Mouse (Mus musculus) heart, postnatal 0 days (tissue): Measurements from ENCODE around the gene Lin7a. TPM values are rescaled to one million over a fixed set of nuclear protein-coding genes. Genes with fewer than 3 reads are reported as not detected.

Experiments used
- ATAC-seq: fragments of 200-750 bp; cut with Nextera tagmentation; 2 replicates; pipeline ENCODE4 v1.8.0; 2017; ENCODE audit warnings: low read depth, moderate number of reproducible peaks, moderate library complexity; ENCODE audit not compliant: insufficient read depth
- DNase-seq: peaks from one replicate; pipeline ENCODE4 v3.0.0-alpha.2; 2016; ENCODE audit warnings: low spot score
- H3K27ac ChIP-seq: fragments of 300-500 bp; sonication (generic); 2 replicates; pipeline ENCODE4 v1.5.1; 2014; ENCODE audit warnings: low read depth, mild to moderate bottlenecking
- H3K27me3 ChIP-seq: fragments of 300-500 bp; sonication (generic); 2 replicates; pipeline ENCODE4 v1.6.1; 2014; ENCODE audit warnings: low read length, mixed read lengths; ENCODE audit not compliant: control insufficient read depth, insufficient read depth
- H3K36me3 ChIP-seq: fragments of 300-500 bp; sonication (generic); replicated peaks from 2 replicates; pipeline ENCODE4 v1.6.1; 2014; ENCODE audit warnings: low read length, mixed read lengths; ENCODE audit not compliant: control insufficient read depth, insufficient read depth
- H3K4me1 ChIP-seq: fragments of 300-500 bp; sonication (generic); 2 replicates; pipeline ENCODE4 v1.6.1; 2014; ENCODE audit warnings: antibody characterized with exemption; ENCODE audit not compliant: control insufficient read depth, insufficient read depth
- H3K4me2 ChIP-seq: fragments of 300-500 bp; sonication (generic); 2 replicates; pipeline ENCODE4 v1.6.1; 2014; ENCODE audit warnings: low read depth, mild to moderate bottlenecking, low read length, moderate library complexity
- H3K4me3 ChIP-seq: fragments of 300-500 bp; sonication (generic); 2 replicates; pipeline ENCODE4 v1.5.1; 2014; ENCODE audit warnings: low read depth, low read length
- H3K9ac ChIP-seq: fragments of 300-500 bp; sonication (generic); replicated peaks from 2 replicates; pipeline ENCODE4 v1.6.1; 2014; ENCODE audit warnings: low read depth, low read length, mixed read lengths
- H3K9me3 ChIP-seq: fragments of 300-500 bp; sonication (generic); replicated peaks from 2 replicates; pipeline ENCODE4 v1.6.1; 2016; ENCODE audit warnings: low read length; ENCODE audit not compliant: control insufficient read depth
- CTCF ChIP-seq: IDR thresholded peaks from 2 replicates; pipeline ENCODE4 v1.5.1; 2016; ENCODE audit warnings: antibody characterized with exemption, control low read depth, low read depth
- EP300 ChIP-seq: IDR thresholded peaks from 2 replicates; pipeline ENCODE4 v1.6.1; 2016; ENCODE audit warnings: antibody characterized with exemption, low read depth
- WGBS: fragments of 180-500 bp; shearing (Covaris S2); extraction: QIAGEN DNeasy Blood & Tissue Kit; methylation state at CpG from one replicate; pipeline ENCODE4 v1.1.7; 2014; 5-methylcytosine and 5-hydroxymethylcytosine counted together
- polyA plus RNA-seq: library from polyadenylated mRNA; unstranded; fragments of >200 nt; fragmentation: Nextera tagmentation; extraction: Ambion mirVana; gene quantifications from 2 replicates; pipeline ENCODE4 v1.2.1, GENCODE M21; 2015
- total RNA-seq: library from RNA; depleted of rRNA; stranded (reverse); fragments of >200 nt; gene quantifications from 2 replicates; pipeline ENCODE4 v1.2.3, GENCODE M21; 2014; ENCODE audit warnings: low replicate concordance

Lin7a gene
- total and polyA plus RNA-seq, 2 experiments from 2014 or later, result 1.00 to 8.2 TPM

DNA sequence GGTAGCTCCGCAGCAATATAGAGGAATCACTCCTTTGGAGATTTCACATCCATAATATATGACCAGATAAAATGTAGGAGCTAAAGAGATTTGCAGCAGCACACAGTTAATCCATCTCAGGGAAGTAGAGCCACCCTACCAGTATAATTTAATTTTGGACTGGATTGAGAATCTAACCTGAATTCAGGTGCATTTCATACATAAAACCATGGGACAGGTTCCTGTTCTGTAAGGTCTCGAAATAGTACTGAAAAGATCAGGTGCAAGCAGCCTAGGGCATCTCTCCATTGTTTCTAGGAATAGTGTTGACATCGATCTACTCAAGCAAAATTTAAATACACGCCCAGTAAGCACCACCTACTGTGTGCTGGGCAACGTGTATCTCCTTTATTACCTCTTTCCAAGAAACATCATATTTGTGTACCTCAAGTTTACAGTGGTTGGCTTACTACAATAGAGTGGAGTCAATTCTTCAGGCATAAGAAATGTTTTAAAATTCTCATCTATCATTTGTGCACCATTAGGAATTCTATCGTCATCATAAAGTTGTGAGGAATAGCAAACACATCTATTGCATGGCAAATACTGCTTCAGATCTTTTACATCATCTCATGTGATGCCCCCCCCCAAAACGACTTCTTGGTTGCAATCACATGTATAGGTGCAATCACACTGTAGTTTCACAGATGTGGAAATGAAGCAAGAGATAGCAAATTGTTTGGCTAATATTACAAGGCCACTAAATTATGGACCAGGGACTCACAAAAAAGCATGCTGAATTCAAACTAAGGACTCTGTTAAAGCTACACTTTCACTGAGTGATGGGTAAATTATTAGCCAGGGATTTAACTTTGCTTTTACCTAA lies 20.9 kb upstream of the Lin7a start:
- no peak for ATAC-seq
- H3K9ac ChIP-seq, result no peak overlapping the region
- no peak overlapping the region for H3K27ac ChIP-seq
- no peak for DNase-seq
- no peak overlapping the region for H3K4me2 ChIP-seq
- no peaks in the 10 kb centered on the region for H3K4me1 ChIP-seq
- no peaks in the 10 kb centered on the region for H3K9me3 ChIP-seq
- 64% methylated on average over 7 of the region's 7 CpGs for WGBS
- no peak overlapping the region for H3K4me3 ChIP-seq
- no peak for TF ChIP-seq EP300
- no peak for TF ChIP-seq CTCF
- no peaks in the 10 kb centered on the region for H3K36me3 ChIP-seq
- no peaks in the 10 kb centered on the region for H3K27me3 ChIP-seq

GRCm38 (mm10) chr10:107251271-107251670 lies 20.2 kb upstream of the Lin7a start:
- TF ChIP-seq EP300 (no peak), CTCF (no peak)
- DNase-seq, result no peak
- no peaks in the 10 kb centered on the region for H3K27me3 ChIP-seq
- no peaks in the 10 kb centered on the region for H3K9me3 ChIP-seq
- no peaks in the 10 kb centered on the region for H3K4me1 ChIP-seq
- H3K4me3 ChIP-seq, result no peak overlapping the region
- 72% methylated on average over 2 of the region's 2 CpGs for WGBS
- no peak overlapping the region for H3K27ac ChIP-seq
- no peak overlapping the region for H3K9ac ChIP-seq
- no peak overlapping the region for H3K4me2 ChIP-seq
- ATAC-seq, result no peak
- no peaks in the 10 kb centered on the region for H3K36me3 ChIP-seq

- Histone ChIP-seq H3K9ac (no peak overlapping the region), H3K4me1 (no peaks in the 10 kb centered on the region), H3K27me3 (no peaks in the 10 kb centered on the region), H3K36me3 (no peaks in the 10 kb centered on the region), H3K4me3 (no peak overlapping the region), H3K9me3 (no peaks in the 10 kb centered on the region), H3K4me2 (no peak overlapping the region), H3K27ac (no peak overlapping the region)
- ATAC-seq (no peak), DNase-seq (no peak)
- TF ChIP-seq EP300 (no peak), CTCF (no peak)
- 80% methylated on average over 2 of the region's 2 CpGs for WGBS
Measured at GRCm38 (mm10) chr10:107251801-107252502, 19.5 kb upstream of the Lin7a start.

- WGBS, result 62% methylated on average over 3 of the region's 3 CpGs
- Histone ChIP-seq H3K36me3 (no peaks in the 10 kb centered on the region), H3K27me3 (no peaks in the 10 kb centered on the region), H3K9me3 (no peaks in the 10 kb centered on the region), H3K9ac (no peak overlapping the region), H3K4me1 (no peaks in the 10 kb centered on the region), H3K27ac (no peak overlapping the region), H3K4me3 (no peak overlapping the region), H3K4me2 (no peak overlapping the region)
- ATAC-seq, result no peak
- TF ChIP-seq EP300 (no peak), CTCF (no peak)
- no peak for DNase-seq
Measured at GRCm38 (mm10) chr10:107252503-107252815, 19.0 kb upstream of the Lin7a start.

GRCm38 (mm10) chr10:107253191-107253965 lies 18.1 kb upstream of the Lin7a start:
- Histone ChIP-seq H3K27ac (no peak overlapping the region), H3K9me3 (no peaks in the 10 kb centered on the region), H3K4me2 (no peak overlapping the region), H3K9ac (no peak overlapping the region), H3K4me3 (no peak overlapping the region), H3K4me1 (no peaks in the 10 kb centered on the region), H3K27me3 (no peaks in the 10 kb centered on the region), H3K36me3 (no peaks in the 10 kb centered on the region)
- no peak for DNase-seq
- 73% methylated on average over 4 of the region's 4 CpGs for WGBS
- ATAC-seq, result no peak
- TF ChIP-seq EP300 (no peak), CTCF (no peak)
